Mouse (Mus musculus) forebrain, postnatal 0 days (tissue): Measurements from ENCODE around the gene Nav3. TPM values are rescaled to one million over a fixed set of nuclear protein-coding genes. Genes with fewer than 3 reads are reported as not detected.
A peak's percentile ranks its signal among the peaks of the same experiment; 100 is the strongest.

Experiments used
- ATAC-seq: fragments of 200-750 bp; cut with Nextera tagmentation; 2 replicates; pipeline ENCODE4 v1.8.0; 2017; ENCODE audit warnings: mild to moderate bottlenecking, moderate library complexity
- DNase-seq: peaks from one replicate; pipeline ENCODE4 v3.0.0-alpha.2; 2015
- H3K27ac ChIP-seq: fragments of 300-500 bp; sonication (generic); 2 replicates; pipeline ENCODE4 v1.5.1; 2014; ENCODE audit warnings: low read depth, mild to moderate bottlenecking, antibody characterized with exemption, low read length, moderate library complexity, mixed read lengths
- H3K27me3 ChIP-seq: fragments of 300-500 bp; sonication (generic); 2 replicates; pipeline ENCODE4 v1.6.1; 2014; ENCODE audit warnings: mild to moderate bottlenecking, low read length, mixed read lengths; ENCODE audit not compliant: insufficient read depth
- H3K36me3 ChIP-seq: fragments of 300-500 bp; sonication (generic); 2 replicates; pipeline ENCODE4 v1.6.1; 2014; ENCODE audit warnings: mild to moderate bottlenecking, moderate library complexity; ENCODE audit not compliant: insufficient read depth
- H3K4me1 ChIP-seq: fragments of 300-500 bp; sonication (generic); 2 replicates; pipeline ENCODE4 v1.6.1; 2014; ENCODE audit warnings: antibody characterized with exemption; ENCODE audit not compliant: insufficient read depth
- H3K4me2 ChIP-seq: fragments of 300-500 bp; sonication (generic); 2 replicates; pipeline ENCODE4 v1.6.1; 2014; ENCODE audit warnings: low read depth, mild to moderate bottlenecking, moderate library complexity
- H3K4me3 ChIP-seq: fragments of 300-500 bp; sonication (generic); 2 replicates; pipeline ENCODE4 v1.5.1; 2014; ENCODE audit warnings: low read depth, low read length, mixed read lengths
- H3K9ac ChIP-seq: fragments of 300-500 bp; sonication (generic); 2 replicates; pipeline ENCODE4 v1.6.1; 2014; ENCODE audit warnings: mild to moderate bottlenecking
- H3K9me3 ChIP-seq: fragments of 300-500 bp; sonication (generic); 2 replicates; pipeline ENCODE4 v1.6.1; 2016; ENCODE audit warnings: low read length
- CTCF ChIP-seq: sonication (generic); IDR thresholded peaks from 2 replicates; pipeline ENCODE4 v1.5.1; 2016; ENCODE audit warnings: antibody characterized with exemption, control low read depth, low read depth
- WGBS: fragments of 180-500 bp; shearing (Covaris S2); extraction: QIAGEN DNeasy Blood & Tissue Kit; methylation state at CpG from one replicate; pipeline ENCODE4 v1.1.7; 2014; 5-methylcytosine and 5-hydroxymethylcytosine counted together
- polyA plus RNA-seq: library from polyadenylated mRNA; unstranded; fragments of >200 nt; fragmentation: Nextera tagmentation; extraction: Ambion mirVana; gene quantifications from 2 replicates; pipeline ENCODE4 v1.2.1, GENCODE M21; 2015
- total RNA-seq: library from RNA; depleted of rRNA; stranded (reverse); fragments of >200 nt; gene quantifications from 2 replicates; pipeline ENCODE4 v1.2.3, GENCODE M21; 2014

Gene Nav3
- total and polyA plus RNA-seq, 2 experiments from 2014 or later: 20.1 to 119 TPM

- no peaks in the 10 kb centered on the region for H3K9me3 ChIP-seq
- 41% methylated on average over 2 of the region's 2 CpGs for WGBS
- DNase-seq (no peak), ATAC-seq (no peak)
- no peaks in the 10 kb centered on the region for H3K4me1 ChIP-seq
- no peak overlapping the region for H3K27ac ChIP-seq
- TF ChIP-seq CTCF: no peak
- no peak overlapping the region for H3K9ac ChIP-seq
- no peak overlapping the region for H3K4me3 ChIP-seq
- no peaks in the 10 kb centered on the region for H3K27me3 ChIP-seq
- H3K36me3 ChIP-seq: no peaks in the 10 kb centered on the region
- H3K4me2 ChIP-seq: no peak overlapping the region
These were observed 338.7 kb downstream of the Nav3 start for GRCm38 (mm10) chr10:110117341-110117740.

DNA sequence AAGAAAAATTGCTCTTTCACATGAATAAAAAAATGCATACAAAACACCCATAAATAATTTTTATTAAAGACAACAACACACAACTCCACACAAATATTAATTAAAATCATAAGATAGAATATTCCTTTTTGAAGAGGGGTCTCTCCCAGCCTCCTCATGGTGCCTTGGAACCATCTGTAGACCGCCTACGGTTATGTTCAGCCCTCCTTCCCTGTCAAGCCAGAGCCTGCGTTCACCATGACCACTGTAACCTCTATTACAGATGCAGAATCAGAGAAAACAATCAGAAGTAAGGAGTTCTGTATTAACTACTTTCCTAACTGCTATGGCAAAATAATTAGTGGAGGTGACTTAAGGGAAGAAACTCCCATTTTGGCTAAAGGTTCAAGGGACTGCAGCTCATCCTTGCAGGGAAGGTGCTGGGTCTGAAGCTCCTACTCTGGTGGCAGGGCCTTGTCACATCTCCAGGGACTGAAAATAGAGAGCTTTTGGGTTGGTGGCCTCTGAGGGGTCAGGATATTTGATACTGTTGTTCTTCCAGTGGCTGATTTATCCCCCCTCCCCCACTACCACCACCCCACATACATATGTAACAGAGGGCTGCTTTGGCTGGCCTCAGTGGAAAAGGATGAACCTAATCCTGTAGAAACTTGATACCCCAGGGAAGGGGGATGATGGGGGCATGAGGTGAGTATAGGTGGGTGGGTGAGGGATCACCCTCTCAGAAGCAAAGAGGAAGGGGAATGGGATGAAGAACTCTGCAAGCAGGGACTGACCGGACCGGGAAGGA is 343.1 kb downstream of the Nav3 start:
- Histone ChIP-seq H3K36me3 (no peaks in the 10 kb centered on the region), H3K27ac (no peak overlapping the region), H3K4me2 (no peak overlapping the region), H3K27me3 (no peaks in the 10 kb centered on the region), H3K9ac (no peak overlapping the region), H3K4me1 (no peaks in the 10 kb centered on the region), H3K9me3 (no peaks in the 10 kb centered on the region), H3K4me3 (no peak overlapping the region)
- ATAC-seq: no peak
- DNase-seq: no peak
- TF ChIP-seq CTCF: no peak
- 83% methylated on average over 5 of the region's 5 CpGs for WGBS

- Histone ChIP-seq H3K36me3 (no peaks in the 10 kb centered on the region), H3K27me3 (no peaks in the 10 kb centered on the region), H3K9ac (no peak overlapping the region), H3K4me3 (no peak overlapping the region), H3K4me2 (no peak overlapping the region), H3K4me1 (no peaks in the 10 kb centered on the region), H3K27ac (no peak overlapping the region), H3K9me3 (no peaks in the 10 kb centered on the region)
- ATAC-seq (no peak), DNase-seq (no peak)
- WGBS: 92% methylated on average over 6 of the region's 6 CpGs
- no peak for TF ChIP-seq CTCF
These were observed 352.7 kb downstream of the Nav3 start for GRCm38 (mm10) chr10:110103255-110103654.

DNA sequence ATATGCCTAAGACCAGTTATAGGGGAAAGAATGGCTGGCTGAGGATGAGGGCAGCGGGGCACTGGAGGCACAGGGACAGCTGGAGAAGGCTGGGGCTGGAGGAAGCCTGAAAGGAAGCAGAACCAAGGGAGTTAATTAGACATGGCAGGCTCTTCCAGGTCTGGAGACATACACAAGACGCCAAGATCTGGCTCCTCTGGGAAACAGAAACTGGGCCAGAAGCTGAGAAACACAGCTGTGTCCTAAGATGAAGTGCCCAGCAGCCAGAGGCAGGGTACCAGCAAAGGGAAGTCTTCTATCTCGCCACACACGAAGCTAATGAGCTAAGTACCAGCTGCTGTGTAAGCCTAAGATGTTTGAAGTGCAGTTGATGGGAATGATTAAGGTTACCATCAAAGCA is 353.8 kb downstream of the Nav3 start:
- H3K4me2 ChIP-seq: no peak overlapping the region
- no peaks in the 10 kb centered on the region for H3K27me3 ChIP-seq
- no peaks in the 10 kb centered on the region for H3K36me3 ChIP-seq
- no peak overlapping the region for H3K9ac ChIP-seq
- no peak overlapping the region for H3K27ac ChIP-seq
- no peaks in the 10 kb centered on the region for H3K4me1 ChIP-seq
- no peak overlapping the region for H3K4me3 ChIP-seq
- H3K9me3 ChIP-seq: no peaks in the 10 kb centered on the region
- peak; percentile 37 for DNase-seq
- peak; percentile 66 for ATAC-seq
- WGBS: 35% methylated on average over 4 of the region's 4 CpGs
- no peak for TF ChIP-seq CTCF

DNA sequence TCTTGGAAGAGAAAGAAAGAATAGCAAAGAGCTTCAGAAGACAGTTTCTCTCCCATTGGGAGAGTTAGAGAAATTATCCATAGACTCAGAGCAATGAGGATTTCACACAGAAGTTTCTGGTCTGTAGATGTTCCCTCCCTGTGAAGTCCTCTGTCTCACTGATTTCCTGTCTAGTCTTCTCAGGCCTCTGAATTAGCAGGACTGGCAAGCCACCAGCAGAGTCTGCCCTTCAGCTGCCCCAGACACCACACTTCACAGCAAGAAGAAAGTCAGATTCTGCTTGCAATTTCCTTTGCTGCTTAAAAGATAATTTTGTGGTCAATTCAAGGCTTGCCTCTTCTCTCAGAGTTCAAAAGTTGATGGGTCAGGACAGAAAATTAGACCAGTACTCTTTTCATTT is 361.6 kb downstream of the Nav3 start:
- ATAC-seq (no peak), DNase-seq (no peak)
- no peak overlapping the region for H3K4me2 ChIP-seq
- no peak overlapping the region for H3K9ac ChIP-seq
- H3K4me3 ChIP-seq: no peak overlapping the region
- H3K4me1 ChIP-seq: no peaks in the 10 kb centered on the region
- no peak for TF ChIP-seq CTCF
- no peak overlapping the region for H3K27ac ChIP-seq
- H3K9me3 ChIP-seq: no peaks in the 10 kb centered on the region
- no peaks in the 10 kb centered on the region for H3K27me3 ChIP-seq
- H3K36me3 ChIP-seq: no peaks in the 10 kb centered on the region

- no peaks in the 10 kb centered on the region for H3K27me3 ChIP-seq
- no peak overlapping the region for H3K27ac ChIP-seq
- 28% methylated on average over 5 of the region's 5 CpGs for WGBS
- H3K9me3 ChIP-seq: no peaks in the 10 kb centered on the region
- H3K9ac ChIP-seq: no peak overlapping the region
- no peak overlapping the region for H3K4me2 ChIP-seq
- no peaks in the 10 kb centered on the region for H3K36me3 ChIP-seq
- no peak overlapping the region for H3K4me3 ChIP-seq
- peak; percentile 42 for ATAC-seq
- DNase-seq: peak; percentile 14
- no peaks in the 10 kb centered on the region for H3K4me1 ChIP-seq
- no peak for TF ChIP-seq CTCF
These were observed 367.5 kb downstream of the Nav3 start for GRCm38 (mm10) chr10:110088444-110089061.

GRCm38 (mm10) chr10:110085903-110086302 is 370.1 kb downstream of the Nav3 start:
- no peak overlapping the region for H3K4me2 ChIP-seq
- H3K9me3 ChIP-seq: no peaks in the 10 kb centered on the region
- H3K4me1 ChIP-seq: no peaks in the 10 kb centered on the region
- H3K27me3 ChIP-seq: no peaks in the 10 kb centered on the region
- H3K9ac ChIP-seq: no peak overlapping the region
- DNase-seq (no peak), ATAC-seq (no peak)
- H3K36me3 ChIP-seq: no peaks in the 10 kb centered on the region
- H3K27ac ChIP-seq: no peak overlapping the region
- no peak overlapping the region for H3K4me3 ChIP-seq
- WGBS: 74% methylated on average over 1 of the region's 1 CpGs
- 0 out of 2 replicates have a peak, but pooled peaks have one; percentile 15 for TF ChIP-seq CTCF
